Comparison of ENCODE assay signal across 9 mouse cellular contexts in genomic region chr6:40048969-40049908, GRCm38 (mm10).
DNase-seq lines count a peak whose midpoint lies in the region; ATAC-seq and TF ChIP-seq lines count a peak whose summit lies in the region.
"Had no signal": no experiment of that assay in that cellular context is flagged by ENCODE, and none has a peak within 500 bp of the region (broad histone marks: within the 10 kb centered on the region; RNA-seq: fewer than 3 reads in every experiment).

No protein-coding gene starts in this region.

- no peak for ATAC-seq in intestine, postnatal 0 days
- ATAC-seq in intestine, embryonic 15.5 days, result no peak

- no peak overlapping the region for H3K9ac ChIP-seq in intestine, postnatal 0 days (ENCODE audit: low read depth, low read length)
- no peak overlapping the region for H3K9ac ChIP-seq in intestine, embryonic 15.5 days
- H3K9ac ChIP-seq: heart, embryonic 13.5 days had no signal

- H3K4me3 ChIP-seq in intestine, postnatal 0 days (ENCODE audit: low read depth, low read length), result no peak overlapping the region
- no peak overlapping the region for H3K4me3 ChIP-seq in intestine, embryonic 15.5 days (replicated peaks)
- H3K4me3 ChIP-seq: heart, embryonic 13.5 days had no signal

- 43% methylated on average over 11 of the region's 11 CpGs for WGBS in intestine, postnatal 0 days
- 41% methylated on average over 11 of the region's 11 CpGs for WGBS in intestine, embryonic 15.5 days

- no peaks in the 10 kb centered on the region for H3K27me3 ChIP-seq in intestine, postnatal 0 days (replicated peaks; ENCODE audit: control insufficient read depth, insufficient read depth, low read length)
- H3K27me3 ChIP-seq in intestine, embryonic 15.5 days (replicated peaks), result no peaks in the 10 kb centered on the region
- H3K27me3 ChIP-seq: heart, embryonic 13.5 days had no signal

- H3K4me1 ChIP-seq in intestine, postnatal 0 days (replicated peaks; ENCODE audit: control insufficient read depth, insufficient read depth, low read length), result no peaks in the 10 kb centered on the region
- no peaks in the 10 kb centered on the region for H3K4me1 ChIP-seq in intestine, embryonic 15.5 days (replicated peaks)
- H3K4me1 ChIP-seq: heart, embryonic 13.5 days had no signal

- DNase-seq in adrenal gland, postnatal 10 days, result peak; percentile 34
- peak; percentile 12 for DNase-seq in forelimb bud, embryonic 11.5 days (ENCODE audit: low read depth, low spot score)
- DNase-seq in left cerebral cortex, adult 9 months (ENCODE audit: low spot score in 2 of 2), result peak; percentile 33 to 82
- peak; percentile 48 to 59 for DNase-seq in right cerebral cortex, postnatal 36 days (ENCODE audit: low spot score in 2 of 2)
- no peak for DNase-seq in gastrocnemius, adult 18-20 months (ENCODE audit: low spot score)
- DNase-seq in heart, postnatal 25 days (ENCODE audit: low spot score), result no peak

- H3K9me3 ChIP-seq in intestine, postnatal 0 days (ENCODE audit: control insufficient read depth), result no peaks in the 10 kb centered on the region
- no peaks in the 10 kb centered on the region for H3K9me3 ChIP-seq in intestine, embryonic 15.5 days
- H3K9me3 ChIP-seq: heart, embryonic 13.5 days had no signal

- H3K36me3 ChIP-seq in intestine, postnatal 0 days (ENCODE audit: control insufficient read depth, insufficient read depth), result no peaks in the 10 kb centered on the region
- no peaks in the 10 kb centered on the region for H3K36me3 ChIP-seq in intestine, embryonic 15.5 days
- H3K36me3 ChIP-seq: heart, embryonic 13.5 days had no signal

- no peak overlapping the region for H3K4me2 ChIP-seq in intestine, postnatal 0 days (replicated peaks; ENCODE audit: low read depth)
- H3K4me2 ChIP-seq in intestine, embryonic 15.5 days (replicated peaks), result no peak overlapping the region
- H3K4me2 ChIP-seq: heart, embryonic 13.5 days had no signal

- H3K27ac ChIP-seq in intestine, postnatal 0 days (ENCODE audit: low read depth, low read length), result no peak overlapping the region
- H3K27ac ChIP-seq in intestine, embryonic 15.5 days, result no peak overlapping the region
- H3K27ac ChIP-seq: heart, embryonic 13.5 days had no signal

- intact Hi-C loops in heart, postnatal 25 days (cut with DNase I), result no loop called here

- peak; percentile 47 for TF ChIP-seq CTCF in intestine, postnatal 0 days (IDR thresholded peaks at IDR 0.05; ENCODE audit: low read depth)

Comparison
In these comparisons a context has a peak if more than half of its experiments do, and no peak if none do; other contexts are left out.
1. DNase-seq: peak in adrenal gland, postnatal 10 days (single experiment), forelimb bud, embryonic 11.5 days (single experiment), left cerebral cortex, adult 9 months (2 of 2) and right cerebral cortex, postnatal 36 days (2 of 2); none in gastrocnemius, adult 18-20 months (single experiment) and heart, postnatal 25 days (single experiment).